Mouse (Mus musculus) erythroblast, embryonic 14.5 days (primary cell): ENCODE data around the gene Tnfsf18. TPM values are rescaled to one million over a fixed set of nuclear protein-coding genes. Genes with fewer than 3 reads are reported as not detected.

Experiments
- H3K27me3 ChIP-seq: 2 replicates; pipeline ENCODE4 v1.6.1; 2012; ENCODE audit warnings: inconsistent platforms; ENCODE audit not compliant: control insufficient read depth
- H3K36me3 ChIP-seq: 2 replicates; pipeline ENCODE4 v1.6.1; 2012; ENCODE audit warnings: mild to moderate bottlenecking, inconsistent platforms; ENCODE audit not compliant: control insufficient read depth
- H3K4me1 ChIP-seq: 2 replicates; pipeline ENCODE4 v1.6.1; 2012; ENCODE audit warnings: inconsistent platforms; ENCODE audit not compliant: control insufficient read depth
- H3K4me3 ChIP-seq: replicated peaks from 2 replicates; pipeline ENCODE3; 2012; ENCODE audit warnings: moderate library complexity, mild to moderate bottlenecking, inconsistent platforms
- H3K9me3 ChIP-seq: 2 replicates; pipeline ENCODE4 v1.6.1; 2012; ENCODE audit warnings: low read length, inconsistent platforms, mixed read lengths; ENCODE audit not compliant: control insufficient read depth
- GATA1 ChIP-seq: IDR thresholded peaks from 2 replicates; pipeline ENCODE4 v1.6.1; 2012; ENCODE audit warnings: low read length, inconsistent platforms, mixed read lengths
- TAL1 ChIP-seq: IDR thresholded peaks from 3 replicates; pipeline ENCODE4 v1.6.1; 2012; ENCODE audit warnings: low read length, inconsistent platforms, mixed read lengths
- polyA plus RNA-seq: library from polyadenylated mRNA; stranded (reverse); fragments of >175 nt; gene quantifications from 2 replicates; pipeline ENCODE4 v1.2.3, GENCODE M21; 2012

Tnfsf18 gene
- polyA plus RNA-seq, 1 experiment, result not detected

DNA sequence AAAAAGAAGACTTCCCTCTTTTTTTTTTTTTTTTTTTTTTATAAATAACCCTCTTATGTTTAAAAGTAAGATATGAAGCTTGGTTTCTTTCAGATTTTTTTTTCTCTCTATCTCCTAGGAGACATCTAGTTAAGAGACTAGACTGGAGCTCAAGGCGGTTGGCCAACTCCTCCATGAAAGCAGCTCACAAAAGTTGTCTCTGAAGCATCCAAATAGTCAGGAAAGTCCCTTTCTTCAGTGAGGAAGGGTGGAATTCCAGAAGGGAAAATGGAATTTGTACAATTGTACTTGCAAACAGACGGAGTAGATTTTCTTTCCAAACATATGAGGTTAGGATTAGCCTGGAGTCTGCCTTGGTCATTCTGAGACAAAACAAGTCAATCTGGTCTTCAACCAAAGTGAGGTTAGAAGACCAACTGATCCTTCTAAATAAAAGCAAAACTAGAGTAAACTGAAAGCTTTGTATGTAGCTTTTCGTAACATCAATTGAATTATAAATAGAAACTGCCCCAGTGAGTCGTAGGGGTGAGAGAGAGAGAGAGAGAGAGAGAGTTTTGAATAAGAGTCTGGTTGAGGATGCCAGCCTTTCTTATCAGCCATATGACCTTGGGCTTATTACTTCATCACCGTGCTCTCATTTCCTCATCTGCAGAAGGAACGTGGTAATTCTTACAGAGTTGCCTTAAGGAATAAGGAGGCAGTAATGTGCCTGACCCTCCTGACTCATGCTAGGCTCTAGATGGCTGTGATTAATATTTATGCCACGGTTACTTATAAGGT is 2.6 kb downstream of the Tnfsf18 start:
- TF ChIP-seq GATA1 (no peak), TAL1 (no peak)
- H3K4me1 ChIP-seq, result no peaks in the 10 kb centered on the region

DNA sequence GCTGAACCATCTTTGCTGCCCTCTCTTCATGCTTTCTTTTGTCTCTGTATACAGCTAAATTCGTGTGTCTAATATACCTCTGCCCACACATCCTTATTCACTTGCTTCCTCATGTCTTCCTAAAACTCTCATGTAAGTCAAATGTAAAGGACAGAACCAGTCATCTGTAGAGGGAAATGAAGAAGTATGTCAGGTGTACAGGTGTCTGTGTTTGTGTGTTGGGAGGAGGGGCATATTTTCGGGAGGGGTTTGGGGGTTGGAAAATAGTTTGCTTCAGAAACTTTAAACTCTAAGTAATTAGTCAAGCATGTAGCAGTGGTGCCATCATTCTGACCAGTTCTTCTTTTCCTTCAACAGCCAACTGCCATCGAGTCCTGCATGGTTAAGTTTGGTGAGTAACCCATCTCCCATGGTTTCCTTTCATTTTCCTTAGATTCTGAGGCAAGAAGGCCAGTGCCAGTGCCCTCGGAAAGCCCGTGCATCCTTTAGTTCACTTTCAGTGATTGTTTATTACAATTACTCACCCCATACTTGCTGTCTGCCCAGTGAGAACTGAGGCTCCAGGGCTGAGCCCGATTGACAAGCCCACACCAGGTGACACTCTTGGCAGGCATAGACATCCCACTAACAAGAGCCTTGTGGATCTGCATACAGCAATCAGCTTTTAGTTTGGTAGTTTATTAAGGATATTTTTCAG is 5.8 kb downstream of the Tnfsf18 start:
- no peaks in the 10 kb centered on the region for H3K27me3 ChIP-seq
- no peaks in the 10 kb centered on the region for H3K9me3 ChIP-seq
- H3K4me1 ChIP-seq, result no peaks in the 10 kb centered on the region
- no peak overlapping the region for H3K4me3 ChIP-seq
- no peaks in the 10 kb centered on the region for H3K36me3 ChIP-seq
- TF ChIP-seq TAL1, result no peak
- no peak for TF ChIP-seq GATA1

More for the DNA sequence above, 2.6 kb downstream of the Tnfsf18 start:
- Histone ChIP-seq H3K27me3 (no peaks in the 10 kb centered on the region), H3K36me3 (no peaks in the 10 kb centered on the region), H3K9me3 (no peaks in the 10 kb centered on the region), H3K4me3 (no peak overlapping the region)

DNA sequence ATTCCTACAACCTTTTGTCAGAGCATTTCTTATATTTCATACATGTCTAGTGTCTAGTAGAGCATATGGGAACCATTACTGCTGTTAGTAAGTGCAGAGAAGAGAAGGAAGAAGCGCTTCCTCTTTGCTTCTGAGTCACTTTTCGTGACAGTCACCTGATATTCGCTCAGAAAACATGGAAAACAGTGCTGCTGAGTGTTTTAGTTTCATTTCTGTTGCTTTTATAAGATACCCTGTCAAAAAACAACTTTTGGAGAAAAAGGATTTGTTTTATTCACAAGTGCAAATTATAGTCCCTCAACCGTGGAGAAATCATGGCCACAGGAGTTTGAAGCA is 6.3 kb downstream of the Tnfsf18 start:
- no peak for TF ChIP-seq TAL1
- TF ChIP-seq GATA1, result no peak
- no peaks in the 10 kb centered on the region for H3K4me1 ChIP-seq
- H3K9me3 ChIP-seq, result no peaks in the 10 kb centered on the region
- H3K36me3 ChIP-seq, result no peaks in the 10 kb centered on the region
- H3K4me3 ChIP-seq, result no peak overlapping the region
- H3K27me3 ChIP-seq, result no peaks in the 10 kb centered on the region

DNA sequence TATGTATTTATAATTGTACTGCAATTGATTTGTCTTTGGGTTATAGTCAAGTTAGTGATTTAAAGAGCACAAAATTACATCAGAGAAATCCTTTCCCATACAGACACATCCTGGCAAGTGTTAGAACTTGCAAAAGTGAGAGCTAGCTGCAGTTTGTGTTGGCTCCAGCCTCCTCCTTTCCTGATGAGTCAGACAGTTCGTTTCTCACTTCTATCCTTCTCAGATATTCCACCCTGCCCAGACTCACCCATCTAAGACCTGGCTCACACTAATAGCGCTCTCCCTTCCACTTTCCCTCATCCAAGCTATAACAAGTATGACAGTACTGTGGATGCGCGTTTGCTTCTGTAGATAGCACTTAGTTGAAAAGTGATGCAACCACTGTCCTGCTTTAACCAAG is 11.9 kb downstream of the Tnfsf18 start:
- H3K9me3 ChIP-seq, result no peaks in the 10 kb centered on the region
- H3K4me3 ChIP-seq, result no peak overlapping the region
- no peak for TF ChIP-seq TAL1
- TF ChIP-seq GATA1, result no peak
- H3K27me3 ChIP-seq, result no peaks in the 10 kb centered on the region
- no peaks in the 10 kb centered on the region for H3K4me1 ChIP-seq
- H3K36me3 ChIP-seq, result no peaks in the 10 kb centered on the region

DNA sequence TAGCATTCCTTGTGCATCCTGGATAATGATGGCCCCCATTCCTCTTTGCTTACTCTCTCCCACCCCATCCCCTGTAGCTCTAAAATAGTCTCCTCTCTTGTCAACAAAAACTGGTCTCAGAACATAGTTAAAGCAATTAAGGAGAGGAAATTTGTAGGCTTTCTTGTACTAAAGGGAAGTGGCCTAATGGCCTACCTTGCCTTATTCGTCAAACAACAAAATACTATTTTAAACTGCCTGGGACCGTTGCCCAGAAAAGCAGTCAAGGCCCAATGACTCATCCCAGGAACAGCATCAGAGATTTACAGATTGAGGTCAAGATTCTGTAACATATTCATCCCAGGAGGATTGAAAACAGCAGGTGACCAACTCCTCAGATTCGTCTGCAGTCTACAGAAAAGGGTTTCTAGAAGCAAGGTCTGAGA is 13.2 kb downstream of the Tnfsf18 start:
- TF ChIP-seq GATA1, result no peak
- TF ChIP-seq TAL1, result no peak
- H3K9me3 ChIP-seq, result no peaks in the 10 kb centered on the region
- H3K27me3 ChIP-seq, result no peaks in the 10 kb centered on the region
- H3K4me1 ChIP-seq, result no peaks in the 10 kb centered on the region
- no peak overlapping the region for H3K4me3 ChIP-seq
- no peaks in the 10 kb centered on the region for H3K36me3 ChIP-seq

DNA sequence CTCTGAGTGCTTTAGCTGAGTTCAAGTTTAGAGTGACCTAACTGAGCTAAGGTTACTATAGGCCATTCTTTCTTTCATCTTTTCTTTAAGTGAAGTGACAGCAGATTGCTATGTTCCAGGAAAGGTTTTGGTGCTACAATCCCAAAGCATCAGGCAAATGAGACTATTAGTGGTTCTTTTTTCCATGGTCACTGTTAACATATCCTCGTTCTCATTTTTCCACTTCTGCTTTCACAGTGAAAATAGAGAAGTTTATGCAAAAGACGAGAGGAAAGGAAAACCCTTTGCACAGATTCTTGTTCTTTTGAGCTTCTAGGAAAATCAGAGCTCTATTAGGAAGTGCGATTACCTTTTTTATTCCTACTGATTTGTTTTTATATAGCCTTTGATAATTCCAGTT is 22.9 kb downstream of the Tnfsf18 start:
- Histone ChIP-seq H3K4me1 (no peaks in the 10 kb centered on the region), H3K9me3 (no peaks in the 10 kb centered on the region), H3K27me3 (no peaks in the 10 kb centered on the region), H3K4me3 (no peak overlapping the region), H3K36me3 (no peaks in the 10 kb centered on the region)
- TF ChIP-seq GATA1 (no peak), TAL1 (no peak)

DNA sequence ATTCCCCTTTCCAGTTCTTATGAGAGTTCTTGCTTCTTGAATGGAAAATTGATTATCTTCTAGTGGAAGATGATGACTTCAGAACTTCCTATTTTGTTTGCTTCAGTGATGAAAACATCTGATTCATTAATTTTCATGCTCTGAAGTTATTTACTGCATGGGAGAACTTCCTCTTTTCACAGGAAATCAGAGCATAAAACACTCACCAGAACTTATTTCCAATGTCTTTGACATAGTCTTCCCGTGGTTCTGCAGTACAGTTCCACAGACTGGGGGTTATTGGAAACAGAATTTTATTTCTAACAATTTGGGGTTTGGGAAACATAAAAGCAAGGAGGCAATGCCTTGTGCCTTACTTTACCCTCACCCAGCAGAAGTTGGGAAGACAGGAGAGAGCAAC is 25.8 kb downstream of the Tnfsf18 start:
- H3K4me1 ChIP-seq, result no peaks in the 10 kb centered on the region
- H3K36me3 ChIP-seq, result no peaks in the 10 kb centered on the region
- no peak overlapping the region for H3K4me3 ChIP-seq
- TF ChIP-seq TAL1, result no peak
- no peak for TF ChIP-seq GATA1
- H3K9me3 ChIP-seq, result no peaks in the 10 kb centered on the region
- H3K27me3 ChIP-seq, result no peaks in the 10 kb centered on the region

DNA sequence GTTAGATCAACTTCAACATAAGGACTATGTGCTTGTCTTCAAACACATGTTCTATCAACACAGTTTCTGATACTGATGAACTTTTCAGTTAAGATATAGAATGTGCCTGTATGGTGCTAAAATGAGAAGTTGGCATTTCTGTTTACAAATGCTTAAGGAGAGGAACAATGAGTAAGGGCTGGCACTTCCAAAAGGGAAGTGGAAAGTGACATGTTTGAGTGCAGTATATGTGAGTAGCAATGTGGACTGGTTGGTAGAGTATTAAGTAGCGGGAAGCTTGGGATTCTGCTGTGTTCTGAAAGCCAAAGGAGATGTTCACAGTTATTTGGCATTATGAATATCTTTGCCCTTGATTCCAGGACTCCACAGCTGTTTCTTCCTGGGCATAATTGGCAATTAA is 33.7 kb downstream of the Tnfsf18 start:
- Histone ChIP-seq H3K27me3 (no peaks in the 10 kb centered on the region), H3K4me3 (no peak overlapping the region), H3K4me1 (no peaks in the 10 kb centered on the region), H3K36me3 (no peaks in the 10 kb centered on the region), H3K9me3 (no peaks in the 10 kb centered on the region)
- TF ChIP-seq GATA1, result no peak
- TF ChIP-seq TAL1, result no peak

DNA sequence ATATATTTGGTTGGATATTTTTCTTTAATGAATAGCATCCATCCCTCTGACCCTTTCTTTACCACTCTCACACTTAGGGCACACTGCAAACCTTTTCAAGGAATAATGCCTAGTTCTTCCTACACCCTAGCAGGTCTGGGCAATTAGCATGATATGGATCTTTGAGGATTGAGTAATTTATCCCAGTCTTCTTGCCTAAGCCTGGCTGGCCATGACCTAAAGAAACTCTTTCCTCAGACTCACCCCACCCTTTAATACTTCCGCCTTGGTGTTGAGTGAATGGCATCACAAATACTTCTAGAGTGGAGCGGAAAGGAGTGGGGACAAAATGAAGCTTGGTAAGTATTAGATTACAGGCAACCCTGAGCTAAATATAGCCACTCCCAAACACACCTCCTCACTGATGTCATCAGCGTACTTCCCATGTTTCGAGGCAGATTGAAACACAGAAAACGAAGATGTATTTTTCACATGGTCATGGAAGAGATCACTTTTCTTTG is 56.2 kb downstream of the Tnfsf18 start:
- no peaks in the 10 kb centered on the region for H3K9me3 ChIP-seq
- no peak for TF ChIP-seq TAL1
- no peak for TF ChIP-seq GATA1

DNA sequence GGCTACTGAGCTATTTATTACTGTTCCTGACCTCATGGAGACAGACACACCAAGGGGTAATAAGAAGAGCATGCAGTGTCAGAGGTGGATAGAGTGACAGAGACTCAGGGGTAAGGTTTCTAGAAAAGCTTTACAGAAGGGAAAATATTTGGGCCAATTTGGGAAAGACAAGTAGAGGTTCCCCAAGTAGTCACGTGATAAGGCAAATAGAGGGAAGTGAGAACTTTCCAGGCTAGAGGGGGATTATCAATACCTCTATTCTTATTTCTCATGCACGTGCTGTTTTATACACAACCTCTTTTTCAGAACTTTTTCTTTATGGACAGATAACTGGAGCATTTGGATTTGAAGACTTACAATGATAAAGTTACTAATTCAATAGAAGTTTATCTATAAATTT is 57.6 kb downstream of the Tnfsf18 start:
- H3K4me1 ChIP-seq, result no peaks in the 10 kb centered on the region
- no peak for TF ChIP-seq GATA1
- no peak for TF ChIP-seq TAL1
- no peaks in the 10 kb centered on the region for H3K36me3 ChIP-seq
- no peaks in the 10 kb centered on the region for H3K27me3 ChIP-seq
- H3K4me3 ChIP-seq, result no peak overlapping the region
- no peaks in the 10 kb centered on the region for H3K9me3 ChIP-seq

More for the DNA sequence above, 56.2 kb downstream of the Tnfsf18 start:
- Histone ChIP-seq H3K4me3 (no peak overlapping the region), H3K27me3 (no peaks in the 10 kb centered on the region), H3K4me1 (no peaks in the 10 kb centered on the region), H3K36me3 (no peaks in the 10 kb centered on the region)

Other genes with a start within 250 kb of the Tnfsf18 start
- 1.5 and 1.8 TPM in 2 replicates for gene Prdx6, start 243.4 kb upstream of the Tnfsf18 start, polyA plus RNA-seq
- not detected in 2 replicates for gene Tnfsf4, start 99.2 kb upstream of the Tnfsf18 start, polyA plus RNA-seq